ENCODE assay signal across 15 mouse cellular contexts in genomic region chr2:172958579-172958978, GRCm38 (mm10). TPM values are rescaled to one million over a fixed set of nuclear protein-coding genes. Genes with fewer than 3 reads are reported as not detected.
DNase-seq lines count a peak whose midpoint lies in the region; ATAC-seq and TF ChIP-seq lines count a peak whose summit lies in the region.
"Had no signal": no experiment of that assay in that cellular context is flagged by ENCODE, and none has a peak within 500 bp of the region (broad histone marks: within the 10 kb centered on the region; RNA-seq: fewer than 3 reads in every experiment).

No protein-coding gene starts in this region.

- DNase-seq in heart, embryonic 10.5 days (ENCODE audit: low spot score), result no peak
- DNase-seq in midbrain, embryonic 10.5 days (ENCODE audit: low spot score), result peak; percentile 47
- no peak for DNase-seq in midbrain, postnatal 0 days (ENCODE audit: low spot score)
- peak; percentile 54 for DNase-seq in limb, embryonic 11.5 days (ENCODE audit: low spot score)
- DNase-seq in retina, embryonic 14.5 days (ENCODE audit: low spot score), result peak; percentile 58
- DNase-seq in left cerebral cortex, postnatal 4 days, result no peak
- no peak for DNase-seq in urinary bladder, postnatal 10 days (ENCODE audit: low spot score)
- DNase-seq: B cell, adult 2 months; liver, embryonic 13.5 days; right cerebral cortex, adult 18-20 months had no signal

- H3K4me1 ChIP-seq in heart, embryonic 10.5 days, result peaks cover 21% of the 10 kb centered on the region
- H3K4me1 ChIP-seq in heart, embryonic 11.5 days (ENCODE audit: control insufficient read depth, insufficient read depth, low read length), result no peaks in the 10 kb centered on the region; the same call in 1 of the 2 replicates
- peaks cover 27% of the 10 kb centered on the region for H3K4me1 ChIP-seq in midbrain, embryonic 10.5 days
- no peaks in the 10 kb centered on the region for H3K4me1 ChIP-seq in midbrain, postnatal 0 days (ENCODE audit: insufficient read depth, low read length)
- peaks cover 7% of the 10 kb centered on the region for H3K4me1 ChIP-seq in limb, embryonic 11.5 days (ENCODE audit: control insufficient read depth, insufficient read depth, low read length)
- H3K4me1 ChIP-seq: liver, embryonic 13.5 days had no signal

- WGBS in heart, embryonic 10.5 days, result 26% methylated on average over 5 of the region's 5 CpGs
- 26% methylated on average over 5 of the region's 5 CpGs for WGBS in heart, embryonic 11.5 days (ENCODE audit: insufficient replicate concordance)
- WGBS in midbrain, embryonic 10.5 days, result 9% methylated on average over 5 of the region's 5 CpGs
- WGBS in midbrain, postnatal 0 days, result 16% methylated on average over 5 of the region's 5 CpGs
- 8% methylated on average over 5 of the region's 5 CpGs for WGBS in limb, embryonic 11.5 days

- H3K4me3 ChIP-seq in heart, embryonic 10.5 days, result no peak overlapping the region
- no peak overlapping the region for H3K4me3 ChIP-seq in heart, embryonic 11.5 days (ENCODE audit: low read depth, low read length)
- no peak overlapping the region for H3K4me3 ChIP-seq in midbrain, embryonic 10.5 days
- H3K4me3 ChIP-seq in midbrain, postnatal 0 days (ENCODE audit: low read depth, low read length), result no peak overlapping the region
- H3K4me3 ChIP-seq in limb, embryonic 11.5 days (ENCODE audit: low read depth, low read length), result no peak overlapping the region
- H3K4me3 ChIP-seq: embryonic facial prominence, embryonic 15.5 days; liver, embryonic 13.5 days had no signal

- intact Hi-C loops in left cerebral cortex, postnatal 4 days (cut with DNase I), result no loop called here

- no peak for TF ChIP-seq CTCF in midbrain, postnatal 0 days (IDR thresholded peaks at IDR 0.05)

- no peak overlapping the region for H3K9ac ChIP-seq in heart, embryonic 11.5 days (ENCODE audit: low read depth, low read length)
- no peak overlapping the region for H3K9ac ChIP-seq in midbrain, postnatal 0 days (replicated peaks; ENCODE audit: low read length, poor library complexity, severe bottlenecking)
- no peak overlapping the region for H3K9ac ChIP-seq in limb, embryonic 11.5 days (ENCODE audit: low read length)
- H3K9ac ChIP-seq: embryonic facial prominence, embryonic 15.5 days; liver, embryonic 13.5 days had no signal

- H3K27ac ChIP-seq in heart, embryonic 10.5 days, result peak overlapping the region; percentile 67
- no peak overlapping the region for H3K27ac ChIP-seq in heart, embryonic 11.5 days (ENCODE audit: low read depth, low read length)
- H3K27ac ChIP-seq in midbrain, embryonic 10.5 days (replicated peaks), result peak overlapping the region; percentile 76
- H3K27ac ChIP-seq in midbrain, postnatal 0 days (ENCODE audit: low read depth, low read length), result no peak overlapping the region
- H3K27ac ChIP-seq in limb, embryonic 11.5 days (replicated peaks; ENCODE audit: low read depth, low read length), result no peak overlapping the region; the same call in 1 of the 2 replicates
- H3K27ac ChIP-seq: embryonic facial prominence, embryonic 15.5 days; liver, embryonic 13.5 days had no signal

- 0 out of 2 replicates have a peak, but pooled peaks cover 7% of the 10 kb centered on the region for H3K9me3 ChIP-seq in heart, embryonic 10.5 days
- peaks cover 8% of the 10 kb centered on the region; the same call in 1 of the 2 replicates for H3K9me3 ChIP-seq in heart, embryonic 11.5 days (replicated peaks; ENCODE audit: control insufficient read depth, low read length)
- peaks cover 24% of the 10 kb centered on the region for H3K9me3 ChIP-seq in midbrain, embryonic 10.5 days (replicated peaks)
- no peaks in the 10 kb centered on the region for H3K9me3 ChIP-seq in midbrain, postnatal 0 days (ENCODE audit: low read length)
- H3K9me3 ChIP-seq in limb, embryonic 11.5 days (ENCODE audit: control insufficient read depth, low read length), result peaks cover 12% of the 10 kb centered on the region; the same call in 1 of the 2 replicates
- H3K9me3 ChIP-seq: embryonic facial prominence, embryonic 15.5 days had no signal

- no peaks in the 10 kb centered on the region for H3K27me3 ChIP-seq in heart, embryonic 10.5 days (ENCODE audit: insufficient read depth, poor library complexity, severe bottlenecking)
- H3K27me3 ChIP-seq in heart, embryonic 11.5 days (ENCODE audit: control insufficient read depth, insufficient read depth, low read length), result no peaks in the 10 kb centered on the region
- H3K27me3 ChIP-seq in midbrain, embryonic 10.5 days (ENCODE audit: low read depth, poor library complexity, severe bottlenecking), result peaks cover 11% of the 10 kb centered on the region
- H3K27me3 ChIP-seq in midbrain, postnatal 0 days (ENCODE audit: insufficient read depth, low read length), result no peaks in the 10 kb centered on the region
- H3K27me3 ChIP-seq in limb, embryonic 11.5 days (ENCODE audit: control insufficient read depth, insufficient read depth, low read length), result no peaks in the 10 kb centered on the region
- H3K27me3 ChIP-seq: embryonic facial prominence, embryonic 15.5 days; liver, embryonic 13.5 days had no signal

- no peak for ATAC-seq in heart, embryonic 11.5 days (replicated peaks; ENCODE audit: insufficient number of reproducible peaks, low FRiP score, low TSS enrichment)
- ATAC-seq in midbrain, postnatal 0 days (ENCODE audit: low FRiP score), result no peak; the same call in 1 of the 2 replicates
- ATAC-seq in limb, embryonic 11.5 days (ENCODE audit: insufficient number of reproducible peaks, low FRiP score, low TSS enrichment, low read depth), result peak; percentile 22; the same call in 1 of the 2 replicates

- H3K4me2 ChIP-seq in heart, embryonic 11.5 days, result no peak overlapping the region
- no peak overlapping the region for H3K4me2 ChIP-seq in midbrain, postnatal 0 days (ENCODE audit: low read depth, low read length, poor library complexity, severe bottlenecking)
- no peak overlapping the region for H3K4me2 ChIP-seq in limb, embryonic 11.5 days (ENCODE audit: low read depth, severe bottlenecking)
- H3K4me2 ChIP-seq: embryonic facial prominence, embryonic 15.5 days; liver, embryonic 13.5 days had no signal

- no peaks in the 10 kb centered on the region for H3K36me3 ChIP-seq in heart, embryonic 10.5 days
- no peaks in the 10 kb centered on the region for H3K36me3 ChIP-seq in heart, embryonic 11.5 days (ENCODE audit: control insufficient read depth, insufficient read depth, low read length)
- 0 out of 2 replicates have a peak, but pooled peaks cover 6% of the 10 kb centered on the region for H3K36me3 ChIP-seq in midbrain, embryonic 10.5 days
- H3K36me3 ChIP-seq in midbrain, postnatal 0 days (ENCODE audit: insufficient read depth, low read length), result no peaks in the 10 kb centered on the region
- no peaks in the 10 kb centered on the region; the same call in 1 of the 2 replicates for H3K36me3 ChIP-seq in limb, embryonic 11.5 days (ENCODE audit: control insufficient read depth, insufficient read depth, low read length)
- H3K36me3 ChIP-seq: embryonic facial prominence, embryonic 15.5 days; liver, embryonic 13.5 days had no signal

RNA-seq across cellular contexts. Expression of gene Bmp7, which starts 18.5 kb away (rescaled TPM):
- polyA plus RNA-seq in heart, embryonic 10.5 days (2016; fragmentation: Nextera tagmentation; extraction: Ambion mirVana), result 49.5 and 70.0 TPM in 2 replicates
- 66.2 and 81.8 TPM in 2 replicates for polyA plus RNA-seq in heart, embryonic 11.5 days (2014; fragmentation: Nextera tagmentation; extraction: Ambion mirVana)
- 14.7 and 14.8 TPM in 2 replicates for polyA plus RNA-seq in midbrain, embryonic 10.5 days (2016; fragmentation: Nextera tagmentation; extraction: Ambion mirVana)
- total RNA-seq in midbrain, postnatal 0 days (2014; rRNA removed), result 34.0 and 35.9 TPM in 2 replicates
- 14.8 and 15.3 TPM in 2 replicates for polyA plus RNA-seq in midbrain, postnatal 0 days (2015; fragmentation: Nextera tagmentation; extraction: Ambion mirVana)
- 38.1 and 40.9 TPM in 2 replicates for polyA plus RNA-seq in limb, embryonic 11.5 days (2014; fragmentation: Nextera tagmentation; extraction: Ambion mirVana)
- 10 to 100 TPM; 13.0 to 14.5 TPM for total RNA-seq in left cerebral cortex, postnatal 4 days (2021)

RNA-seq across cellular contexts. Expression of gene Spo11, which starts 18.9 kb away (rescaled TPM):
- 0.06 and 0.20 TPM in 2 replicates for polyA plus RNA-seq in heart, embryonic 10.5 days (2016; fragmentation: Nextera tagmentation; extraction: Ambion mirVana)
- polyA plus RNA-seq in heart, embryonic 11.5 days (2014; fragmentation: Nextera tagmentation; extraction: Ambion mirVana), result 0.17 and 0.19 TPM in 2 replicates
- polyA plus RNA-seq in midbrain, embryonic 10.5 days (2016; fragmentation: Nextera tagmentation; extraction: Ambion mirVana), result 0.20 and 0.40 TPM in 2 replicates
- 1.7 and 2.8 TPM in 2 replicates for total RNA-seq in midbrain, postnatal 0 days (2014; rRNA removed)
- polyA plus RNA-seq in midbrain, postnatal 0 days (2015; fragmentation: Nextera tagmentation; extraction: Ambion mirVana), result 1.1 and 1.6 TPM in 2 replicates
- polyA plus RNA-seq in limb, embryonic 11.5 days (2014; fragmentation: Nextera tagmentation; extraction: Ambion mirVana), result 0.95 and 1.7 TPM in 2 replicates
- total RNA-seq in left cerebral cortex, postnatal 4 days (2021), result under 1 TPM; 0.44 to 0.74 TPM
- total RNA-seq: adrenal gland, adult 18-20 months; gastrocnemius, adult 8-10 months; heart, postnatal 25 days had no signal

RNA-seq across cellular contexts. Expression of gene Rae1, which starts 41.3 kb away (rescaled TPM):
- polyA plus RNA-seq in heart, embryonic 10.5 days (2016; fragmentation: Nextera tagmentation; extraction: Ambion mirVana), result 139 and 162 TPM in 2 replicates
- 114 and 118 TPM in 2 replicates for polyA plus RNA-seq in heart, embryonic 11.5 days (2014; fragmentation: Nextera tagmentation; extraction: Ambion mirVana)
- polyA plus RNA-seq in midbrain, embryonic 10.5 days (2016; fragmentation: Nextera tagmentation; extraction: Ambion mirVana), result 155 and 169 TPM in 2 replicates
- 93.8 and 98.3 TPM in 2 replicates for total RNA-seq in midbrain, postnatal 0 days (2014; rRNA removed)
- 127 and 130 TPM in 2 replicates for polyA plus RNA-seq in midbrain, postnatal 0 days (2015; fragmentation: Nextera tagmentation; extraction: Ambion mirVana)
- 172 and 174 TPM in 2 replicates for polyA plus RNA-seq in limb, embryonic 11.5 days (2014; fragmentation: Nextera tagmentation; extraction: Ambion mirVana)
- 10 to 100 TPM; 85.7 to 98.0 TPM for total RNA-seq in left cerebral cortex, postnatal 4 days (2021)

Comparison
In these comparisons a context has a peak if more than half of its experiments do, and no peak if none do; other contexts are left out.
1. DNase-seq: peak in midbrain, embryonic 10.5 days (single experiment), limb, embryonic 11.5 days (single experiment) and retina, embryonic 14.5 days (single experiment); none in heart, embryonic 10.5 days (single experiment), midbrain, postnatal 0 days (single experiment), left cerebral cortex, postnatal 4 days (single experiment) and urinary bladder, postnatal 10 days (single experiment).
2. H3K27ac ChIP-seq: peak in heart, embryonic 10.5 days (single experiment) and midbrain, embryonic 10.5 days (single experiment); none in heart, embryonic 11.5 days (single experiment), midbrain, postnatal 0 days (single experiment) and limb, embryonic 11.5 days (single experiment).